Mouse (Mus musculus): ENCODE measurements around the gene Pip5k1b.

DNA sequence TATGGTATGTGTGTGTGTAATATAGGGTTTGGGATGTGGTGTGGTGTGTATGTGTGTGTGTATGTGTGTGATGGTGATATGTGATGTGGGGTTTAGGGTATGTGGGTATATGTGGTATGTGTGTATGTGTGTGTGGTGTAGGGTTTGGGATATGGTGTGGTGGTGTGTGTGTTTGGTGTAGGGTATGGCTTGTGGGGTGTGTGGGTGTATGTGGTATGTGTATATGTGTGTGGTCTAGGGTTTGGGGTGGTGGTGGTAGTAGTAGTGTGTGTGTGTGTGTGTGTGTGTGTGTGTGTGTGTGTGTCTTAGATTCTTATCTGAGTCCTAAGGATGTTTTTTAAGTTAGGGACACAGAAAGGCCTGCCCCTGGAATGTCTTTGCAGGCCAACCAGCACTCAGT lies 37.3 kb downstream of the Pip5k1b start:
- TF ChIP-seq CTCF (IDR thresholded peaks at IDR 0.05; ENCODE audit: low read depth) (no peak), EP300 (IDR thresholded peaks at IDR 0.05; ENCODE audit: low read depth) (no peak)
